Mouse (Mus musculus) embryonic facial prominence, embryonic 15.5 days (tissue): Measurements from ENCODE around the gene Neu3. TPM values are rescaled to one million over a fixed set of nuclear protein-coding genes. Genes with fewer than 3 reads are reported as not detected.

Experiments used
- ATAC-seq: fragments of 200-750 bp; cut with Nextera tagmentation; 2 replicates; pipeline ENCODE4 v1.8.0; 2017; ENCODE audit warnings: low read depth, moderate TSS enrichment; ENCODE audit not compliant: insufficient number of reproducible peaks, low FRiP score, low TSS enrichment
- H3K27ac ChIP-seq: fragments of 300-500 bp; sonication (generic); replicated peaks from 2 replicates; pipeline ENCODE4 v1.5.1; 2015; ENCODE audit warnings: mild to moderate bottlenecking, inconsistent platforms
- H3K27me3 ChIP-seq: fragments of 300-500 bp; sonication (generic); 2 replicates; pipeline ENCODE4 v1.6.1; 2015; ENCODE audit warnings: inconsistent platforms
- H3K36me3 ChIP-seq: fragments of 300-500 bp; sonication (generic); 2 replicates; pipeline ENCODE4 v1.6.1; 2015; ENCODE audit warnings: mild to moderate bottlenecking, inconsistent platforms
- H3K4me1 ChIP-seq: fragments of 300-500 bp; sonication (generic); 2 replicates; pipeline ENCODE4 v1.6.1; 2015; ENCODE audit warnings: inconsistent platforms
- H3K4me2 ChIP-seq: fragments of 300-500 bp; sonication (generic); replicated peaks from 2 replicates; pipeline ENCODE4 v1.6.1; 2015; ENCODE audit warnings: mild to moderate bottlenecking, inconsistent platforms
- H3K4me3 ChIP-seq: fragments of 300-500 bp; sonication (generic); replicated peaks from 2 replicates; pipeline ENCODE4 v1.5.1; 2015; ENCODE audit warnings: mild to moderate bottlenecking, inconsistent platforms
- H3K9ac ChIP-seq: fragments of 300-500 bp; sonication (generic); 2 replicates; pipeline ENCODE4 v1.6.1; 2015; ENCODE audit warnings: inconsistent platforms
- H3K9me3 ChIP-seq: fragments of 300-500 bp; sonication (generic); replicated peaks from 2 replicates; pipeline ENCODE4 v1.6.1; 2016; ENCODE audit warnings: inconsistent platforms
- WGBS: fragments of 180-500 bp; shearing (Covaris S2); methylation state at CpG from one replicate; pipeline ENCODE4 v1.1.7; 2015; 5-methylcytosine and 5-hydroxymethylcytosine counted together
- polyA plus RNA-seq: library from polyadenylated mRNA; unstranded; fragments of >200 nt; fragmentation: Nextera tagmentation; extraction: Ambion mirVana; gene quantifications from 2 replicates; pipeline ENCODE4 v1.2.1, GENCODE M21; 2015

Gene Neu3
- polyA plus RNA-seq, 1 experiment from 2014 or later = 3.5 TPM

- WGBS = 79% methylated on average over 10 of the region's 10 CpGs
Observed at GRCm38 (mm10) chr7:99790816-99791215, 37.4 kb downstream of the Neu3 start.

GRCm38 (mm10) chr7:99788563-99788962 lies 39.7 kb downstream of the Neu3 start:
- H3K4me3 ChIP-seq = no peak overlapping the region
- H3K9ac ChIP-seq = no peak overlapping the region
- peaks cover 5% of the 10 kb centered on the region for H3K4me1 ChIP-seq
- no peaks in the 10 kb centered on the region for H3K36me3 ChIP-seq
- H3K4me2 ChIP-seq = no peak overlapping the region
- 16% methylated on average over 5 of the region's 5 CpGs for WGBS
- no peaks in the 10 kb centered on the region for H3K9me3 ChIP-seq
- ATAC-seq = no peak
- no peaks in the 10 kb centered on the region for H3K27me3 ChIP-seq
- no peak overlapping the region for H3K27ac ChIP-seq

More at GRCm38 (mm10) chr7:99790816-99791215, 37.4 kb downstream of the Neu3 start:
- Histone ChIP-seq H3K4me2 (no peak overlapping the region), H3K27me3 (no peaks in the 10 kb centered on the region), H3K9ac (no peak overlapping the region), H3K4me3 (no peak overlapping the region), H3K4me1 (peaks cover 12% of the 10 kb centered on the region), H3K27ac (no peak overlapping the region), H3K9me3 (no peaks in the 10 kb centered on the region), H3K36me3 (no peaks in the 10 kb centered on the region)
- no peak for ATAC-seq

GRCm38 (mm10) chr7:99787935-99788334 lies 40.3 kb downstream of the Neu3 start:
- Histone ChIP-seq H3K4me2 (no peak overlapping the region), H3K27ac (no peak overlapping the region), H3K27me3 (no peaks in the 10 kb centered on the region), H3K9ac (no peak overlapping the region), H3K9me3 (no peaks in the 10 kb centered on the region), H3K4me3 (no peak overlapping the region), H3K36me3 (no peaks in the 10 kb centered on the region), H3K4me1 (peaks cover 5% of the 10 kb centered on the region)
- WGBS = 18% methylated on average over 2 of the region's 2 CpGs
- ATAC-seq = peak; percentile 54

- 82% methylated on average over 3 of the region's 3 CpGs for WGBS
- H3K9me3 ChIP-seq = no peaks in the 10 kb centered on the region
- H3K27me3 ChIP-seq = no peaks in the 10 kb centered on the region
- H3K4me3 ChIP-seq = no peak overlapping the region
- no peak overlapping the region for H3K4me2 ChIP-seq
- no peak for ATAC-seq
- H3K36me3 ChIP-seq = no peaks in the 10 kb centered on the region
- no peak overlapping the region for H3K9ac ChIP-seq
- no peak overlapping the region for H3K27ac ChIP-seq
- peaks cover 5% of the 10 kb centered on the region for H3K4me1 ChIP-seq
Observed at GRCm38 (mm10) chr7:99786774-99787173, 41.4 kb downstream of the Neu3 start.

- H3K4me1 ChIP-seq = peaks cover 5% of the 10 kb centered on the region
- no peak overlapping the region for H3K9ac ChIP-seq
- no peaks in the 10 kb centered on the region for H3K9me3 ChIP-seq
- 84% methylated on average over 3 of the region's 3 CpGs for WGBS
- no peaks in the 10 kb centered on the region for H3K36me3 ChIP-seq
- H3K4me2 ChIP-seq = no peak overlapping the region
- H3K4me3 ChIP-seq = no peak overlapping the region
- no peak for ATAC-seq
- no peaks in the 10 kb centered on the region for H3K27me3 ChIP-seq
- H3K27ac ChIP-seq = no peak overlapping the region
Observed at GRCm38 (mm10) chr7:99785553-99785952, 42.7 kb downstream of the Neu3 start.

GRCm38 (mm10) chr7:99783421-99783820 lies 44.8 kb downstream of the Neu3 start:
- Histone ChIP-seq H3K4me2 (no peak overlapping the region), H3K4me1 (peaks cover 5% of the 10 kb centered on the region), H3K27ac (no peak overlapping the region), H3K27me3 (no peaks in the 10 kb centered on the region), H3K4me3 (no peak overlapping the region), H3K36me3 (no peaks in the 10 kb centered on the region), H3K9ac (no peak overlapping the region), H3K9me3 (no peaks in the 10 kb centered on the region)
- no peak for ATAC-seq
- 57% methylated on average over 7 of the region's 7 CpGs for WGBS

GRCm38 (mm10) chr7:99781916-99782315 lies 46.3 kb downstream of the Neu3 start:
- Histone ChIP-seq H3K4me1 (no peaks in the 10 kb centered on the region), H3K9me3 (no peaks in the 10 kb centered on the region), H3K4me3 (no peak overlapping the region), H3K36me3 (no peaks in the 10 kb centered on the region), H3K9ac (no peak overlapping the region), H3K27ac (no peak overlapping the region), H3K27me3 (no peaks in the 10 kb centered on the region), H3K4me2 (no peak overlapping the region)
- ATAC-seq = no peak
- 64% methylated on average over 2 of the region's 2 CpGs for WGBS

- ATAC-seq = no peak
- 80% methylated on average over 5 of the region's 5 CpGs for WGBS
- no peaks in the 10 kb centered on the region for H3K27me3 ChIP-seq
Observed at GRCm38 (mm10) chr7:99781385-99781784, 46.8 kb downstream of the Neu3 start.

GRCm38 (mm10) chr7:99763207-99763606 lies 65.0 kb downstream of the Neu3 start, which contains the start of gene Olfr521:
TSS of gene Olfr521 (plus strand) at chr7:99763507.
- no peaks in the 10 kb centered on the region for H3K4me1 ChIP-seq
- no peaks in the 10 kb centered on the region for H3K36me3 ChIP-seq
- H3K9me3 ChIP-seq = peaks cover 10% of the 10 kb centered on the region
- no peak within 1 kb of the TSS for H3K27ac ChIP-seq
- H3K27me3 ChIP-seq = no peaks in the 10 kb centered on the region
- no peak within 1 kb of the TSS for H3K9ac ChIP-seq
- WGBS = 88% methylated on average over 2 of the region's 2 CpGs
- no peak within 1 kb of the TSS for H3K4me2 ChIP-seq
- H3K4me3 ChIP-seq = no peak within 1 kb of the TSS
- ATAC-seq = no peak

More at GRCm38 (mm10) chr7:99781385-99781784, 46.8 kb downstream of the Neu3 start:
- no peak overlapping the region for H3K27ac ChIP-seq
- H3K4me3 ChIP-seq = no peak overlapping the region
- H3K36me3 ChIP-seq = no peaks in the 10 kb centered on the region
- no peak overlapping the region for H3K4me2 ChIP-seq
- no peaks in the 10 kb centered on the region for H3K4me1 ChIP-seq
- H3K9me3 ChIP-seq = no peaks in the 10 kb centered on the region
- no peak overlapping the region for H3K9ac ChIP-seq

Other genes with a start within 250 kb of the Neu3 start
- 1.0 and 1.1 TPM in 2 replicates for gene Tpbgl, start 201.3 kb downstream of the Neu3 start, polyA plus RNA-seq
- gene Slco2b1, start 117.1 kb downstream of the Neu3 start, polyA plus RNA-seq = 3.9 and 4.1 TPM in 2 replicates
- gene Olfr520, start 98.1 kb downstream of the Neu3 start, polyA plus RNA-seq = not detected in 2 replicates
- not detected in 2 replicates for gene Olfr521, start 64.9 kb downstream of the Neu3 start, polyA plus RNA-seq
- gene Xrra1, start 30.7 kb upstream of the Neu3 start, polyA plus RNA-seq = 0.43 and 0.65 TPM in 2 replicates
- gene Spcs2, start 35.0 kb upstream of the Neu3 start, polyA plus RNA-seq = 315 and 334 TPM in 2 replicates
- 5.4 and 5.6 TPM in 2 replicates for gene Rnf169, start 152.0 kb upstream of the Neu3 start, polyA plus RNA-seq
- 1.8 and 1.9 TPM in 2 replicates for gene Chrdl2, start 177.8 kb upstream of the Neu3 start, polyA plus RNA-seq